Mouse (Mus musculus) kidney, adult 2 months (tissue): ENCODE measurements around the gene Cnot11.

ENCODE experiments used
- CTCF ChIP-seq: fragments of 200-500 bp; conservative IDR thresholded peaks from 2 replicates; pipeline ENCODE4 v1.5.1; 2011; ENCODE audit warnings: low read depth, mild to moderate bottlenecking, control low read depth, low read length, moderate library complexity, mixed read lengths; ENCODE audit not compliant: insufficient read depth, insufficient read length
- POLR2A ChIP-seq: fragments of 200-500 bp; IDR thresholded peaks from one replicate; pipeline ENCODE4 v1.6.1; 2011; ENCODE audit warnings: low read depth, low read length, control low read depth

DNA sequence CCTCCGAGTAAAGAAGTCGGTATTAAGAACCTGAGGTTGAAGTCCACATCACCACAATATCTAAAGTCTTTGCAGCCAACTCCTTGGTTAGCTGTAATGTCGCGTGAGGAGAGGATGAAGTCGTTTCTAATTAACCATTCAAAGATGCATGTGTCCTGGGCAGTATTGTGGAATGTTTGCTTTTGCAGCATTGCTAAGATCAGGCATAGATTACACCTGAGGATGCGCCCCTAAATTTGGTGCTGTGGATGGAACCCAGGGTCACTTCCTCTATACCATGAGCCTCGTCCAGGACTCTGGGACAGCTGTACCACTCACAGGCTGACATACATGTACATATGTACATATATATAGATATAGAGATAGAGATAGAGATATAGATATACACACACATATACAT, 1.9 kb downstream of the Cnot11 start:
- TF ChIP-seq CTCF (no peak), POLR2A (no peak)
